Mouse (Mus musculus) brown adipose tissue, adult 24 weeks (tissue): ENCODE data around the gene Ndufa9. TPM values are rescaled to one million over a fixed set of nuclear protein-coding genes. Genes with fewer than 3 reads are reported as not detected.

ENCODE experiments used
- H3K27ac ChIP-seq: fragments of 200-500 bp; replicated peaks from 2 replicates; pipeline ENCODE4 v1.5.1; 2012; ENCODE audit warnings: low read depth, mild to moderate bottlenecking, low read length
- H3K4me1 ChIP-seq: fragments of 200-500 bp; 2 replicates; pipeline ENCODE4 v1.6.1; 2012; ENCODE audit warnings: low read length, mixed read lengths; ENCODE audit not compliant: control insufficient read depth, insufficient read depth, insufficient read length
- H3K4me3 ChIP-seq: fragments of 200-500 bp; 2 replicates; pipeline ENCODE4 v1.5.1; 2012; ENCODE audit warnings: low read depth, mild to moderate bottlenecking, low read length, moderate library complexity; ENCODE audit not compliant: insufficient read depth
- polyA plus RNA-seq: library from polyadenylated mRNA; stranded (reverse); fragments of >200 nt; gene quantifications from 2 replicates; pipeline ENCODE4 v1.2.4, GENCODE M21; 2012; ENCODE audit not compliant: missing spikeins, insufficient read depth, insufficient read length

Gene Ndufa9
- 523 and 772 TPM in 2 replicates for polyA plus RNA-seq

- peaks cover 6% of the 10 kb centered on the region; the same call in 1 of the 2 replicates for H3K4me1 ChIP-seq
- H3K27ac ChIP-seq: peak within 1 kb of the TSS; percentile 96
- peak within 1 kb of the TSS; percentile 94 for H3K4me3 ChIP-seq
These were observed at the start of gene Ndufa9 for GRCm38 (mm10) chr6:126848712-126849704. Gene Ndufa9, minus strand, starts transcription at chr6:126849136.

- Histone ChIP-seq H3K27ac (no peak overlapping the region), H3K4me1 (no peaks in the 10 kb centered on the region), H3K4me3 (no peak overlapping the region)
These were observed 28.2 kb upstream of the Ndufa9 start for GRCm38 (mm10) chr6:126877118-126877517.

GRCm38 (mm10) chr6:126852881-126853280 lies 3.9 kb upstream of the Ndufa9 start, which contains the start of gene Akap3:
Gene Akap3, plus strand, starts transcription at chr6:126853098.
- Histone ChIP-seq H3K4me1 (peaks cover 4% of the 10 kb centered on the region; the same call in 1 of the 2 replicates), H3K27ac (peak within 1 kb of the TSS; percentile 47; the same call in 1 of the 2 replicates), H3K4me3 (no peak within 1 kb of the TSS)

- no peak overlapping the region for H3K4me3 ChIP-seq
- H3K4me1 ChIP-seq: no peaks in the 10 kb centered on the region
- H3K27ac ChIP-seq: no peak overlapping the region
These were observed 12.3 kb downstream of the Ndufa9 start for GRCm38 (mm10) chr6:126836628-126837027.

- Histone ChIP-seq H3K4me3 (no peak overlapping the region), H3K27ac (no peak overlapping the region), H3K4me1 (no peaks in the 10 kb centered on the region)
These were observed 25.8 kb downstream of the Ndufa9 start for GRCm38 (mm10) chr6:126823087-126823486.

- H3K4me3 ChIP-seq: no peak overlapping the region
These were observed 32.6 kb downstream of the Ndufa9 start for GRCm38 (mm10) chr6:126816338-126816737.

GRCm38 (mm10) chr6:126815206-126815750 lies 33.7 kb downstream of the Ndufa9 start:
- Histone ChIP-seq H3K4me1 (no peaks in the 10 kb centered on the region), H3K27ac (no peak overlapping the region), H3K4me3 (no peak overlapping the region)

More at GRCm38 (mm10) chr6:126816338-126816737, 32.6 kb downstream of the Ndufa9 start:
- no peak overlapping the region for H3K27ac ChIP-seq
- H3K4me1 ChIP-seq: no peaks in the 10 kb centered on the region

GRCm38 (mm10) chr6:126811481-126811880 lies 37.5 kb downstream of the Ndufa9 start:
- Histone ChIP-seq H3K27ac (no peak overlapping the region), H3K4me1 (no peaks in the 10 kb centered on the region), H3K4me3 (no peak overlapping the region)

- Histone ChIP-seq H3K27ac (peak overlapping the region; percentile 5; the same call in 1 of the 2 replicates), H3K4me3 (peak overlapping the region; percentile 6; the same call in 1 of the 2 replicates), H3K4me1 (no peaks in the 10 kb centered on the region)
These were observed 40.4 kb downstream of the Ndufa9 start for GRCm38 (mm10) chr6:126808561-126808960.

GRCm38 (mm10) chr6:126808134-126808533 lies 40.8 kb downstream of the Ndufa9 start:
- peak overlapping the region; percentile 37 for H3K27ac ChIP-seq
- no peaks in the 10 kb centered on the region for H3K4me1 ChIP-seq
- H3K4me3 ChIP-seq: peak overlapping the region; percentile 6; the same call in 1 of the 2 replicates

- H3K27ac ChIP-seq: no peak overlapping the region
These were observed 42.2 kb downstream of the Ndufa9 start for GRCm38 (mm10) chr6:126806783-126807182.

GRCm38 (mm10) chr6:126802946-126803345 lies 46.0 kb downstream of the Ndufa9 start:
- Histone ChIP-seq H3K4me1 (no peaks in the 10 kb centered on the region), H3K27ac (no peak overlapping the region), H3K4me3 (no peak overlapping the region)

More at GRCm38 (mm10) chr6:126806783-126807182, 42.2 kb downstream of the Ndufa9 start:
- no peak overlapping the region for H3K4me3 ChIP-seq
- H3K4me1 ChIP-seq: no peaks in the 10 kb centered on the region

GRCm38 (mm10) chr6:126794751-126795150 lies 54.2 kb downstream of the Ndufa9 start:
- Histone ChIP-seq H3K4me3 (no peak overlapping the region), H3K27ac (no peak overlapping the region), H3K4me1 (no peaks in the 10 kb centered on the region)

- H3K4me3 ChIP-seq: no peak overlapping the region
- no peak overlapping the region for H3K27ac ChIP-seq
- H3K4me1 ChIP-seq: no peaks in the 10 kb centered on the region
These were observed 55.2 kb downstream of the Ndufa9 start for GRCm38 (mm10) chr6:126793689-126794088.

- Histone ChIP-seq H3K4me1 (no peaks in the 10 kb centered on the region), H3K4me3 (peak overlapping the region; percentile 50), H3K27ac (no peak overlapping the region)
These were observed 57.0 kb downstream of the Ndufa9 start for GRCm38 (mm10) chr6:126791964-126792363.
